Mouse (Mus musculus): ENCODE results near the gene Zfp867. TPM values are rescaled to one million over a fixed set of nuclear protein-coding genes. Genes with fewer than 3 reads are reported as not detected.

The Zfp867 gene
- polyA plus RNA-seq, 3 experiments from 2014 or later = 4.1 to 4.7 (median 4.2) TPM

- ATAC-seq = no peak
Observed at GRCm38 (mm10) chr11:59456891-59457290, 15.4 kb downstream of the Zfp867 start.

GRCm38 (mm10) chr11:59456346-59456745, 15.9 kb downstream of the Zfp867 start:
- no peak for ATAC-seq

- ATAC-seq = no peak
Observed at GRCm38 (mm10) chr11:59451086-59451485, 21.2 kb downstream of the Zfp867 start, which contains the start of gene Snap47. Gene Snap47, minus strand, starts transcription at chr11:59451186.

- ATAC-seq = peak; percentile 48
Observed at GRCm38 (mm10) chr11:59450230-59450771, 22.0 kb downstream of the Zfp867 start.

- peak; percentile 75 for ATAC-seq
Observed at GRCm38 (mm10) chr11:59449741-59450229, 22.5 kb downstream of the Zfp867 start, which contains the start of gene Jmjd4. Gene Jmjd4, plus strand, starts transcription at chr11:59450045.

GRCm38 (mm10) chr11:59443102-59443501, 29.2 kb downstream of the Zfp867 start:
- ATAC-seq = no peak

- no peak for ATAC-seq
Observed at GRCm38 (mm10) chr11:59437954-59438353, 34.3 kb downstream of the Zfp867 start.

- no peak for ATAC-seq
Observed at GRCm38 (mm10) chr11:59432261-59432660, 40.0 kb downstream of the Zfp867 start.

- no peak for ATAC-seq
Observed at GRCm38 (mm10) chr11:59429959-59430358, 42.3 kb downstream of the Zfp867 start.

- ATAC-seq = no peak
Observed at GRCm38 (mm10) chr11:59428057-59428660, 44.1 kb downstream of the Zfp867 start.

- peak; percentile 77 for ATAC-seq
Observed at GRCm38 (mm10) chr11:59425671-59426101, 46.6 kb downstream of the Zfp867 start.

- ATAC-seq = no peak
Observed at GRCm38 (mm10) chr11:59423010-59423588, 49.2 kb downstream of the Zfp867 start.

GRCm38 (mm10) chr11:59421967-59422366, 50.3 kb downstream of the Zfp867 start:
- no peak for ATAC-seq

GRCm38 (mm10) chr11:59421436-59421835, 50.8 kb downstream of the Zfp867 start:
- ATAC-seq = no peak

- ATAC-seq = no peak
Observed at GRCm38 (mm10) chr11:59418708-59419107, 53.6 kb downstream of the Zfp867 start.

- ATAC-seq = no peak
Observed at GRCm38 (mm10) chr11:59412999-59413863, 59.0 kb downstream of the Zfp867 start.

GRCm38 (mm10) chr11:59412058-59412457, 60.2 kb downstream of the Zfp867 start:
- ATAC-seq = no peak

Other genes starting within 250 kb of the Zfp867 start
- gene Arf1, start 244.2 kb downstream of the Zfp867 start, polyA plus RNA-seq (2017; shearing (Covaris generic)) = 100 to 1,000 TPM; 339 to 371 (median 345) TPM
- gene Wnt3a, start 181.7 kb downstream of the Zfp867 start, polyA plus RNA-seq (2017; shearing (Covaris generic)) = under 1 TPM in 1 of 3 experiments, not detected in 2; 0.24 TPM
- gene Wnt9a, start 165.5 kb downstream of the Zfp867 start, polyA plus RNA-seq (2017; shearing (Covaris generic)) = not detected
- gene Prss38, start 96.8 kb downstream of the Zfp867 start, polyA plus RNA-seq (2017; shearing (Covaris generic)) = under 1 TPM in 1 of 3 experiments, not detected in 2; 0.27 TPM
- gene Jmjd4, start 22.4 kb downstream of the Zfp867 start, polyA plus RNA-seq (2017; shearing (Covaris generic)) = 1 to 10 TPM; 3.6 to 5.8 (median 5.2) TPM
- 10 to 100 TPM; 42.0 to 62.2 (median 50.1) TPM for gene Snap47, start 21.3 kb downstream of the Zfp867 start, polyA plus RNA-seq (2017; shearing (Covaris generic))
- 10 to 100 TPM in 1 of 3 experiments, 1 to 10 TPM in 2; 9.3 to 10.0 (median 9.7) TPM for gene Zkscan17, start 54.3 kb upstream of the Zfp867 start, polyA plus RNA-seq (2017; shearing (Covaris generic))
- gene Nlrp3, start 69.1 kb upstream of the Zfp867 start, polyA plus RNA-seq (2017; shearing (Covaris generic)) = not detected
- not detected for gene Olfr222, start 103.8 kb upstream of the Zfp867 start, polyA plus RNA-seq (2017; shearing (Covaris generic))
- gene Olfr223, start 120.8 kb upstream of the Zfp867 start, polyA plus RNA-seq (2017; shearing (Covaris generic)) = not detected
- 10 to 100 TPM; 16.4 to 27.3 (median 22.0) TPM for gene Mprip, start 188.8 kb upstream of the Zfp867 start, polyA plus RNA-seq (2017; shearing (Covaris generic))